Mouse (Mus musculus) forebrain, embryonic 13.5 days (tissue): ENCODE results near the gene Tprn. TPM values are rescaled to one million over a fixed set of nuclear protein-coding genes. Genes with fewer than 3 reads are reported as not detected.

Source experiments
- ATAC-seq: fragments of 200-750 bp; cut with Nextera tagmentation; 2 replicates; pipeline ENCODE4 v1.8.0; 2017
- H3K27ac ChIP-seq: fragments of 300-500 bp; sonication (generic); 2 replicates; pipeline ENCODE4 v1.5.1; 2015; ENCODE audit warnings: inconsistent platforms, mild to moderate bottlenecking, moderate library complexity
- H3K27me3 ChIP-seq: fragments of 300-500 bp; sonication (generic); 2 replicates; pipeline ENCODE4 v1.6.1; 2015; ENCODE audit warnings: mild to moderate bottlenecking, inconsistent platforms
- H3K36me3 ChIP-seq: fragments of 300-500 bp; sonication (generic); 2 replicates; pipeline ENCODE4 v1.6.1; 2015; ENCODE audit warnings: mild to moderate bottlenecking, inconsistent platforms; ENCODE audit not compliant: poor library complexity, severe bottlenecking
- H3K4me1 ChIP-seq: fragments of 300-500 bp; sonication (generic); 2 replicates; pipeline ENCODE4 v1.6.1; 2015; ENCODE audit warnings: inconsistent platforms
- H3K4me2 ChIP-seq: fragments of 300-500 bp; sonication (generic); 2 replicates; pipeline ENCODE4 v1.6.1; 2015; ENCODE audit warnings: inconsistent platforms, mild to moderate bottlenecking, moderate library complexity
- H3K4me3 ChIP-seq: fragments of 300-500 bp; sonication (generic); 2 replicates; pipeline ENCODE4 v1.5.1; 2015; ENCODE audit warnings: mild to moderate bottlenecking, inconsistent platforms
- H3K9ac ChIP-seq: fragments of 300-500 bp; sonication (generic); 2 replicates; pipeline ENCODE4 v1.6.1; 2015; ENCODE audit warnings: mild to moderate bottlenecking, inconsistent platforms
- H3K9me3 ChIP-seq: fragments of 300-500 bp; sonication (generic); replicated peaks from 2 replicates; pipeline ENCODE4 v1.6.1; 2016; ENCODE audit warnings: inconsistent platforms
- WGBS: fragments of 180-500 bp; shearing (Covaris S2); methylation state at CpG from one replicate; pipeline ENCODE4 v1.1.7; 2015; 5-methylcytosine and 5-hydroxymethylcytosine counted together
- polyA plus RNA-seq: library from polyadenylated mRNA; unstranded; fragments of >200 nt; fragmentation: Nextera tagmentation; extraction: Ambion mirVana; gene quantifications from 2 replicates; pipeline ENCODE4 v1.2.1, GENCODE M21; 2015

The Tprn gene
- polyA plus RNA-seq, 1 experiment from 2014 or later: 9.7 TPM

GRCm38 (mm10) chr2:25271827-25272511 is 9.6 kb downstream of the Tprn start, which contains the start of the genes Ssna1 and Anapc2:
Gene Ssna1, minus strand, starts transcription at chr2:25272438.
Gene Anapc2, plus strand, starts transcription at chr2:25272478.
- peak within 1 kb of the TSS; percentile 68 for H3K27ac ChIP-seq
- peaks cover 48% of the 10 kb centered on the region for H3K4me1 ChIP-seq
- peak within 1 kb of the TSS; percentile 92 for H3K9ac ChIP-seq
- under 1% methylated on average over 55 of the region's 55 CpGs for WGBS
- peak within 1 kb of the TSS; percentile 85 for H3K4me3 ChIP-seq
- no peaks in the 10 kb centered on the region for H3K9me3 ChIP-seq
- peak; percentile 95 for ATAC-seq
- peaks cover 64% of the 10 kb centered on the region for H3K36me3 ChIP-seq
- H3K27me3 ChIP-seq: no peaks in the 10 kb centered on the region
- H3K4me2 ChIP-seq: peak within 1 kb of the TSS; percentile 91

DNA sequence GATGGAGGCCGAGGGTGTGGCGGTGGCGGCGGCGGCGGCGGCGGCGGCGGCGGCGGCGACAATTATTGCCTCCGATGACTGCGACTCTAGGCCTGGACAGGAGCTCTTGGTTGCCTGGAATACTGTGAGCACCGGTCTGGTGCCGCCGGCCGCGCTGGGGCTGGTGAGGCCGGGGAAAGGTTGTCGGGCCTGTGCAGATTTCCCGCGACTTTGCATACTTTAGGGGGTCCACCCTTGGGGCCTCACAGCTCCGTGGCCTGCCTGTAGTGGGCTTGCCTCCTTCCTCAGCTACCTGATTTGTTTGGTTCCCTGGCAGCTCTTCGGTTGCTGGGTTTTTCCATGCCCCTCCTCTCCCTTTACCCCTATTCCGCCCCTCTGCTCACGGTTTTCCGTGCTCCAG is 10.1 kb downstream of the Tprn start:
- peaks cover 69% of the 10 kb centered on the region for H3K36me3 ChIP-seq
- peak overlapping the region; percentile 1; the same call in 1 of the 2 replicates for H3K27ac ChIP-seq
- no peaks in the 10 kb centered on the region for H3K9me3 ChIP-seq
- peak overlapping the region; percentile 91 for H3K4me2 ChIP-seq
- no peaks in the 10 kb centered on the region for H3K27me3 ChIP-seq
- H3K4me3 ChIP-seq: peak overlapping the region; percentile 85
- under 1% methylated on average over 29 of the region's 29 CpGs for WGBS
- peaks cover 43% of the 10 kb centered on the region for H3K4me1 ChIP-seq
- H3K9ac ChIP-seq: peak overlapping the region; percentile 92
- ATAC-seq: peak; percentile 72

DNA sequence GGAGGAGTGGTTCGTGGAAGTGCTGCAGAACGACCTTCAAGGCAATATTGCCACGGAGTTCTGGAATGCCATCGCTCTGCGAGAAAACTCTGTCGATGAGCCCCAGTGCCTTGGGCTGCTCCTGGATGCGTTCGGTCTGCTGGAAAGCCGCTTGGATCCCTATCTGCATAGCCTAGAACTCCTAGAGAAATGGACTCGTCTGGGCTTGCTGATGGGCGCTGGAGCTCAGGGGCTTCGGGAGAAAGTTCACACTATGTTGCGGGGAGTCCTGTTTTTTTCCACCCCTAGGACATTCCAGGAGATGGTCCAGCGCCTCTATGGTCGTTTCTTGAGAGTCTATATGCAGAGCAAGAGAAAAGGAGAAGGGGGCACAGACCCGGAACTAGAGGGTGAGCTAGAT is 10.6 kb downstream of the Tprn start:
- Histone ChIP-seq H3K9me3 (no peaks in the 10 kb centered on the region), H3K9ac (peak overlapping the region; percentile 92), H3K27ac (no peak overlapping the region), H3K27me3 (no peaks in the 10 kb centered on the region), H3K4me1 (peaks cover 38% of the 10 kb centered on the region), H3K36me3 (peaks cover 70% of the 10 kb centered on the region), H3K4me2 (peak overlapping the region; percentile 91), H3K4me3 (peak overlapping the region; percentile 85)
- no peak for ATAC-seq
- 44% methylated on average over 16 of the region's 16 CpGs for WGBS

- peak; percentile 55; the same call in 1 of the 2 replicates for ATAC-seq
- Histone ChIP-seq H3K9ac (no peak overlapping the region), H3K4me3 (no peak overlapping the region), H3K27me3 (no peaks in the 10 kb centered on the region), H3K9me3 (no peaks in the 10 kb centered on the region), H3K27ac (no peak overlapping the region), H3K4me1 (peaks cover 5% of the 10 kb centered on the region; the same call in 1 of the 2 replicates), H3K4me2 (no peak overlapping the region), H3K36me3 (peaks cover 97% of the 10 kb centered on the region)
- 59% methylated on average over 13 of the region's 13 CpGs for WGBS
Observed at GRCm38 (mm10) chr2:25278928-25279882, 16.8 kb downstream of the Tprn start.

DNA sequence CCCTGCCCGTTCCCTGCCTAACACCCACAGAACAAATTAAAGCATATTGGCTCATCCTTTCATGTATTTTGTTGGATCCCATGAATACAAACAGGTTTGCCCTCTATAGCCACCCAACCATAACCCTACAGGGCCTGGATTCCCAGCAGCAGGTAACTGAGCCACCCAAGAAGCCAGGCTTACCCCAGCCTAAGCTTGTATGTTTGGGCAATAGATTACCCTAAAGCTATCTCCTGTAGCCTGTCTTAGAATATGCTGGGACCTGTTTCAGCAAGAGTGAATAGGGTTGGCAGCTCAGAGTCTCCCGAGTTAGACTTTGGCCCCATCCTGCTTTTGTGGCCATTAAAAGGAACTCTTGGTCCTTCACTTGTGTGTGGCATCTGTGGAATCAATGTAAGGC is 23.1 kb downstream of the Tprn start:
- Histone ChIP-seq H3K36me3 (peaks cover 59% of the 10 kb centered on the region), H3K27me3 (peaks cover 32% of the 10 kb centered on the region), H3K4me3 (no peak overlapping the region), H3K27ac (no peak overlapping the region), H3K9me3 (no peaks in the 10 kb centered on the region), H3K9ac (no peak overlapping the region), H3K4me2 (no peak overlapping the region), H3K4me1 (peaks cover 11% of the 10 kb centered on the region; the same call in 1 of the 2 replicates)
- no peak for ATAC-seq
- 96% methylated on average over 2 of the region's 2 CpGs for WGBS

GRCm38 (mm10) chr2:25286314-25286713 is 23.9 kb downstream of the Tprn start:
- peaks cover 51% of the 10 kb centered on the region for H3K36me3 ChIP-seq
- no peak overlapping the region for H3K4me2 ChIP-seq
- H3K4me3 ChIP-seq: no peak overlapping the region
- no peak for ATAC-seq
- H3K9ac ChIP-seq: no peak overlapping the region
- H3K27me3 ChIP-seq: peaks cover 40% of the 10 kb centered on the region
- H3K9me3 ChIP-seq: no peaks in the 10 kb centered on the region
- no peak overlapping the region for H3K27ac ChIP-seq
- WGBS: 84% methylated on average over 1 of the region's 1 CpGs
- H3K4me1 ChIP-seq: peaks cover 18% of the 10 kb centered on the region; the same call in 1 of the 2 replicates

DNA sequence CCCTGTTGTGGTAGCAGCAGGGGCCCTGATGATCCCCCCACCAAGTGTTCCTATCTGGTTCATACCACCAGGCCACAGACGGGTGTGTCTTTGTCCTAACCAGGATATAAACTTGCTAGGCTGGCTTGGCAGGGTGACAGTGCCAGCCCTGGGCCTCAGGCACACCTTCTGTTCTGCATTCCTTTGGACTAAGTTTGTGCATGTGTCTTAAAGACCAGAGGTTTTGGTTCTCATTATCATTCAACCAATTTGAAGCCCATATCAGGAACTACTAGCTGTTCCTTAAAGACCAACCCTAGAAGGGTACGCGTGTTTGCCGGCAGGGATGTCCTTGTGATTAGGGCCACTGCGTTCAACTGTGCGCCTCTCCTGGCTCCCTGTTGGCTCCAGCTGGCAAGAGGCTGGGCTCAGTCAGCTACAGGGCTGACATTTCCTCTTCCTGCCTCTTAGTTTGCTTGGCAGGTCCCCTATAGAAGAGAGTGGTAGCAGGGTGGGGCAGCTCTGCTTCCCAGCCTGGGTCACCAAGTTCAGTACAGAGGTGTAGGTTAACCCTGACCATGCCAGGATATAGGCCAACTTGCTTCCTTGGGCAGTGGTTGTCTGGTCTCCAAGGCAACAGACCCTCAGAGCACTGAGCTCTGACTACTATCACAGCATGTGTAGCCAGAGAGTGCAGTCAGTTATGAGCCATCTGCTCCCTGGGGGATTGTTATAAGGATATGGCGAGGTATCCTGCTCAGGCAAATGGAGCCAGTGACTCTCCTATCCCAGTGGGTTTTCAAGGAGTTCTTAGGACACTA is 24.6 kb downstream of the Tprn start:
- 62% methylated on average over 7 of the region's 7 CpGs for WGBS
- peaks cover 47% of the 10 kb centered on the region for H3K27me3 ChIP-seq
- no peaks in the 10 kb centered on the region for H3K9me3 ChIP-seq
- ATAC-seq: no peak
- peaks cover 46% of the 10 kb centered on the region for H3K36me3 ChIP-seq
- no peak overlapping the region for H3K9ac ChIP-seq
- no peak overlapping the region for H3K27ac ChIP-seq
- H3K4me3 ChIP-seq: no peak overlapping the region
- peaks cover 19% of the 10 kb centered on the region for H3K4me1 ChIP-seq
- no peak overlapping the region for H3K4me2 ChIP-seq

DNA sequence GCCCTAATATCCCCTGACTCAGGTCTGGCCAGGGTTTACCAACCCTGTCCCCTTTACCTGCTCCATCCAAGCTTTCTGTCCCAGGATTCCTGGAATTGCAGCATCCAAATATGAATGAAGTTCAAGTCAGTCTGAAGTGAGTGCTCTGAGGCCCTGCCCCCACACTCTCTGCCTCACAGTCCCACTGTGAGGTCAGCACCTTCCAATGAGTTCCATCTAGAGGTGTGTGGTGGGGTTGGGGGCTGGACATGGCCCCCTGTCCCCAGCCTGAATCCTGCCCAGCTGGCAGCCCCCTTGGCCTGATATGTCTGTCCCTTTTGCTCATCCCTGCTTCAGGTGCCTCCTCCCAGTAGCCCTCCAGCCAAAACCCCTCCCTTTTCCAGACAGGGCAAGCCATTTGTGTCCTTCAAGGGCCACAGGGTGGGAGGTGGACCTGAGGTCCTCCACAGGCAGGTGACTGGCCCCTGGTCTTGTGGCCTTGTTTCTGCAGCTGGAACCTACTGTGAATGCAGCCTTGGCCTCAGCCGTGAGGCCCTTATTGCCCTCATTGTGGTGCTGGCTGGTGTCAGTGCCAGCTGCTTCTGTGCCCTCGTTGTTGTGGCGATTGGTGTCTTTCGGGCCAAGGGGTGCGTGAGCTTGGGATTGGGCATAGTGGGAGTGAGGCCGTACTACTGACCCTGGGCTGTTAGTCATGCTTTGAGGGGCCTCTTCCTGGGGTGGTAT is 25.7 kb downstream of the Tprn start, which contains the start of gene Tmem210:
Gene Tmem210, plus strand, starts transcription at position 219 of the 723 bp plus-strand sequence.
- Histone ChIP-seq H3K4me1 (peaks cover 26% of the 10 kb centered on the region), H3K27ac (no peak within 1 kb of the TSS), H3K4me3 (no peak within 1 kb of the TSS), H3K9me3 (no peaks in the 10 kb centered on the region), H3K36me3 (peaks cover 36% of the 10 kb centered on the region), H3K27me3 (peaks cover 58% of the 10 kb centered on the region), H3K4me2 (no peak within 1 kb of the TSS), H3K9ac (no peak within 1 kb of the TSS)
- no peak for ATAC-seq
- 85% methylated on average over 6 of the region's 6 CpGs for WGBS

DNA sequence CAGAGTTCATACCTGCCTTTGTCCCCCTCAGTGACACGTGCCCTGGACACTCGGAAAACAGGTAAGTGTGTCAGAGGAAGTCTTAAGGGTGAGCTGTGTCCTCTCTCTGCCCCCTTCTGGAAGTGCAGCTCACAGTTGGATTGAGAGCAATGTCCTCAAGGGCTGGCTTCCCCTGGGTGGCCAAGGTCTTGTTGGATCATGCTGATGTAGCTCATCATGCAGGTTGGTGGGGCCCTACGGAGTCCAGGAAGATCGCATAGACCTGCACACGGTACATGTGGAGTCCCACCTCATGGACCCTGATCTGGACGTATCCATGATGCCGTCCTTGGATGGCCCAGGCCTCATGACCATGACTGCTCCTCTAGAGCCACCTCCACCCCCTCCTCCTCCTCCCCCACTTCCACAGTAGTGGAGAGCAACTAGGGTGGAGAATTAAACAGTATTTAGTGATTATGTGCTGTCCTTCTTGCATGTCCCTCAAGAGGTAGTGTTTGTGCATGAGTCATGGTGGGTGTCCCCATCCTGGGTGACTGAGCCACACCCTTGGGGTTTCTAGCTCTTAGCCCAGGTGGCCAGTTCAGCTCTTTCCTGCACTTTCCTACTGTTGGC is 26.4 kb downstream of the Tprn start:
- ATAC-seq: no peak
- no peak overlapping the region for H3K4me2 ChIP-seq
- no peaks in the 10 kb centered on the region for H3K9me3 ChIP-seq
- peaks cover 26% of the 10 kb centered on the region for H3K4me1 ChIP-seq
- H3K36me3 ChIP-seq: peaks cover 29% of the 10 kb centered on the region
- no peak overlapping the region for H3K9ac ChIP-seq
- H3K27me3 ChIP-seq: peaks cover 65% of the 10 kb centered on the region
- H3K27ac ChIP-seq: no peak overlapping the region
- WGBS: 75% methylated on average over 7 of the region's 7 CpGs
- no peak overlapping the region for H3K4me3 ChIP-seq

GRCm38 (mm10) chr2:25289651-25290050 is 27.2 kb downstream of the Tprn start, which contains the start of gene Lrrc26:
Gene Lrrc26, plus strand, starts transcription at chr2:25289915.
- Histone ChIP-seq H3K36me3 (peaks cover 21% of the 10 kb centered on the region), H3K27me3 (peaks cover 73% of the 10 kb centered on the region), H3K9ac (peak within 1 kb of the TSS; percentile 21), H3K4me1 (peaks cover 26% of the 10 kb centered on the region), H3K27ac (no peak within 1 kb of the TSS), H3K4me2 (peak within 1 kb of the TSS; percentile 51), H3K9me3 (no peaks in the 10 kb centered on the region), H3K4me3 (peak within 1 kb of the TSS; percentile 27)
- no peak for ATAC-seq
- WGBS: 9% methylated on average over 11 of the region's 11 CpGs
